Mouse (Mus musculus) forebrain, embryonic 15.5 days (tissue): ENCODE measurements at regions not wholly inside any gene's neighbourhood (a gene's known extent, or its start where the extent isn't known, plus 50 kb on each side); places are given as distances from the start of the nearest gene placed in this dataset.
A peak's percentile ranks its signal among the peaks of the same experiment; 100 is the strongest.

Source experiments
- ATAC-seq: fragments of 200-750 bp; cut with Nextera tagmentation; replicated peaks from 2 replicates; pipeline ENCODE4 v1.8.0; 2017; ENCODE audit warnings: mild to moderate bottlenecking, moderate TSS enrichment, moderate library complexity
- H3K27ac ChIP-seq: fragments of 300-500 bp; sonication (generic); replicated peaks from 2 replicates; pipeline ENCODE4 v1.5.1; 2015; ENCODE audit warnings: mild to moderate bottlenecking, inconsistent platforms
- H3K27me3 ChIP-seq: fragments of 300-500 bp; sonication (generic); 2 replicates; pipeline ENCODE4 v1.6.1; 2015; ENCODE audit warnings: inconsistent platforms
- H3K36me3 ChIP-seq: fragments of 300-500 bp; sonication (generic); 2 replicates; pipeline ENCODE4 v1.6.1; 2015; ENCODE audit warnings: mild to moderate bottlenecking, inconsistent platforms
- H3K4me1 ChIP-seq: fragments of 300-500 bp; sonication (generic); 2 replicates; pipeline ENCODE4 v1.6.1; 2015; ENCODE audit warnings: inconsistent platforms
- H3K4me2 ChIP-seq: fragments of 300-500 bp; sonication (generic); replicated peaks from 2 replicates; pipeline ENCODE4 v1.6.1; 2015; ENCODE audit warnings: mild to moderate bottlenecking, inconsistent platforms
- H3K4me3 ChIP-seq: fragments of 300-500 bp; sonication (generic); 2 replicates; pipeline ENCODE4 v1.5.1; 2015; ENCODE audit warnings: mild to moderate bottlenecking, inconsistent platforms
- H3K9ac ChIP-seq: fragments of 300-500 bp; sonication (generic); replicated peaks from 2 replicates; pipeline ENCODE4 v1.6.1; 2015; ENCODE audit warnings: mild to moderate bottlenecking, inconsistent platforms
- H3K9me3 ChIP-seq: fragments of 300-500 bp; sonication (generic); 2 replicates; pipeline ENCODE4 v1.6.1; 2016; ENCODE audit warnings: inconsistent platforms
- WGBS: fragments of 180-500 bp; shearing (Covaris S2); methylation state at CpG from one replicate; pipeline ENCODE4 v1.1.7; 2015; ENCODE audit warnings: mixed read lengths; 5-methylcytosine and 5-hydroxymethylcytosine counted together

GRCm38 (mm10) chr14:90600554-90600953 lies 2129.4 kb upstream of the Pcdh20 start:
- ATAC-seq, result peak; percentile 60
- no peaks in the 10 kb centered on the region for H3K27me3 ChIP-seq
- no peak overlapping the region for H3K27ac ChIP-seq
- WGBS, result 13% methylated on average over 2 of the region's 2 CpGs
- H3K9me3 ChIP-seq, result no peaks in the 10 kb centered on the region
- no peak overlapping the region for H3K9ac ChIP-seq
- H3K36me3 ChIP-seq, result no peaks in the 10 kb centered on the region
- no peak overlapping the region for H3K4me2 ChIP-seq
- 0 out of 2 replicates have a peak, but pooled peaks cover 6% of the 10 kb centered on the region for H3K4me1 ChIP-seq
- H3K4me3 ChIP-seq, result no peak overlapping the region
